11 mouse cellular contexts compared by ENCODE assay signal in genomic region chr7:70336571-70337240, GRCm38 (mm10). TPM values are rescaled to one million over a fixed set of nuclear protein-coding genes. Genes with fewer than 3 reads are reported as not detected.
DNase-seq lines count a peak whose midpoint lies in the region; ATAC-seq lines count a peak whose summit lies in the region.
"Had no signal": no experiment of that assay in that cellular context is flagged by ENCODE, and none has a peak within 500 bp of the region (broad histone marks: within the 10 kb centered on the region; RNA-seq: fewer than 3 reads in every experiment).

No protein-coding gene starts in this region.

- no peaks in the 10 kb centered on the region for H3K9me3 ChIP-seq in intestine, embryonic 14.5 days (ENCODE audit: control insufficient read depth, low read length)
- H3K9me3 ChIP-seq in intestine, embryonic 16.5 days (ENCODE audit: control insufficient read depth, low read length), result no peaks in the 10 kb centered on the region
- H3K9me3 ChIP-seq in hindbrain, embryonic 13.5 days, result no peaks in the 10 kb centered on the region
- no peaks in the 10 kb centered on the region for H3K9me3 ChIP-seq in neural tube, embryonic 11.5 days (ENCODE audit: control insufficient read depth, low read length)

- DNase-seq in intestine, embryonic 14.5 days (ENCODE audit: low spot score), result peak; percentile 55
- DNase-seq in embryo, embryonic 10.5 days (ENCODE audit: low spot score), result peak; percentile 49
- peak; percentile 27 for DNase-seq in neural tube, embryonic 11.5 days (ENCODE audit: low spot score)
- DNase-seq in frontal cortex, postnatal 10 days (ENCODE audit: low spot score in 2 of 2), result no peak
- no peak for DNase-seq in natural killer cell, adult 2 months (ENCODE audit: low spot score in 2 of 2)
- no peak for DNase-seq in gastrocnemius, postnatal 4 days (ENCODE audit: low spot score in 2 of 2)
- DNase-seq: B cell, adult 2 months had no signal

- no peaks in the 10 kb centered on the region; the same call in 1 of the 2 replicates for H3K36me3 ChIP-seq in intestine, embryonic 14.5 days (ENCODE audit: control insufficient read depth, insufficient read depth, low read length)
- no peaks in the 10 kb centered on the region for H3K36me3 ChIP-seq in intestine, embryonic 16.5 days (ENCODE audit: control insufficient read depth, insufficient read depth, low read length)
- no peaks in the 10 kb centered on the region for H3K36me3 ChIP-seq in hindbrain, embryonic 13.5 days
- no peaks in the 10 kb centered on the region for H3K36me3 ChIP-seq in neural tube, embryonic 11.5 days (ENCODE audit: control insufficient read depth, insufficient read depth, low read length)

- H3K4me3 ChIP-seq in intestine, embryonic 14.5 days (ENCODE audit: low read depth, low read length), result no peak overlapping the region
- H3K4me3 ChIP-seq in intestine, embryonic 16.5 days (ENCODE audit: low read length), result no peak overlapping the region
- H3K4me3 ChIP-seq in hindbrain, embryonic 13.5 days, result peak overlapping the region; percentile 34
- no peak overlapping the region for H3K4me3 ChIP-seq in neural tube, embryonic 11.5 days (ENCODE audit: low read depth, low read length)

- H3K4me1 ChIP-seq in intestine, embryonic 14.5 days (replicated peaks; ENCODE audit: control insufficient read depth, insufficient read depth, low read length), result peaks cover 10% of the 10 kb centered on the region; the same call in 1 of the 2 replicates
- H3K4me1 ChIP-seq in intestine, embryonic 16.5 days (ENCODE audit: control insufficient read depth, insufficient read depth, low read length), result peaks cover 16% of the 10 kb centered on the region
- peaks cover 44% of the 10 kb centered on the region for H3K4me1 ChIP-seq in hindbrain, embryonic 13.5 days (replicated peaks)
- peaks cover 20% of the 10 kb centered on the region for H3K4me1 ChIP-seq in neural tube, embryonic 11.5 days (ENCODE audit: control insufficient read depth, insufficient read depth, low read length)

- no peak overlapping the region for H3K27ac ChIP-seq in intestine, embryonic 14.5 days (ENCODE audit: low read depth)
- no peak overlapping the region for H3K27ac ChIP-seq in intestine, embryonic 16.5 days (ENCODE audit: low read length)
- peak overlapping the region; percentile 76 for H3K27ac ChIP-seq in hindbrain, embryonic 13.5 days
- H3K27ac ChIP-seq in neural tube, embryonic 11.5 days (ENCODE audit: low read depth, low read length), result no peak overlapping the region

- H3K27me3 ChIP-seq in intestine, embryonic 14.5 days (replicated peaks; ENCODE audit: control insufficient read depth, insufficient read depth, low read length), result peaks cover 62% of the 10 kb centered on the region
- peaks cover 52% of the 10 kb centered on the region for H3K27me3 ChIP-seq in intestine, embryonic 16.5 days (replicated peaks; ENCODE audit: control insufficient read depth, insufficient read depth, low read length)
- H3K27me3 ChIP-seq in hindbrain, embryonic 13.5 days, result peaks cover 96% of the 10 kb centered on the region
- peaks cover 66% of the 10 kb centered on the region for H3K27me3 ChIP-seq in neural tube, embryonic 11.5 days (ENCODE audit: control insufficient read depth, insufficient read depth, low read length)

- ATAC-seq in intestine, embryonic 14.5 days (replicated peaks; ENCODE audit: low FRiP score, low TSS enrichment, low read depth), result no peak
- ATAC-seq in intestine, embryonic 16.5 days, result no peak
- no peak for ATAC-seq in hindbrain, embryonic 13.5 days (ENCODE audit: low FRiP score)
- no peak for ATAC-seq in neural tube, embryonic 11.5 days (ENCODE audit: insufficient read depth, low FRiP score, low TSS enrichment)

- no peak overlapping the region for H3K9ac ChIP-seq in intestine, embryonic 14.5 days (ENCODE audit: low read length)
- no peak overlapping the region for H3K9ac ChIP-seq in intestine, embryonic 16.5 days (ENCODE audit: low read depth, low read length)
- peak overlapping the region; percentile 10; the same call in 1 of the 2 replicates for H3K9ac ChIP-seq in hindbrain, embryonic 13.5 days
- H3K9ac ChIP-seq in neural tube, embryonic 11.5 days (ENCODE audit: low read length), result no peak overlapping the region

- H3K4me2 ChIP-seq in intestine, embryonic 14.5 days (ENCODE audit: low read length), result no peak overlapping the region
- H3K4me2 ChIP-seq in intestine, embryonic 16.5 days (ENCODE audit: low read depth, low read length), result no peak overlapping the region
- peak overlapping the region; percentile 49 for H3K4me2 ChIP-seq in hindbrain, embryonic 13.5 days
- no peak overlapping the region for H3K4me2 ChIP-seq in neural tube, embryonic 11.5 days (ENCODE audit: low read depth)

- WGBS in intestine, embryonic 14.5 days, result 46% methylated on average over 13 of the region's 13 CpGs
- 53% methylated on average over 13 of the region's 13 CpGs for WGBS in intestine, embryonic 16.5 days
- WGBS in hindbrain, embryonic 13.5 days, result 13% methylated on average over 13 of the region's 13 CpGs
- 15% methylated on average over 13 of the region's 13 CpGs for WGBS in neural tube, embryonic 11.5 days

RNA-seq across cellular contexts. Expression of gene Nr2f2, which starts 29.8 kb away (rescaled TPM):
- polyA plus RNA-seq in intestine, embryonic 14.5 days (2014; fragmentation: Nextera tagmentation; extraction: Ambion mirVana), result 53.7 and 56.9 TPM in 2 replicates
- 22.2 and 24.6 TPM in 2 replicates for polyA plus RNA-seq in intestine, embryonic 16.5 days (2015; fragmentation: Nextera tagmentation; extraction: Ambion mirVana)
- 118 and 134 TPM in 2 replicates for polyA plus RNA-seq in hindbrain, embryonic 13.5 days (2015; fragmentation: Nextera tagmentation; extraction: Ambion mirVana)
- 88.5 and 95.9 TPM in 2 replicates for polyA plus RNA-seq in neural tube, embryonic 11.5 days (2014; fragmentation: Nextera tagmentation; extraction: Ambion mirVana)
- total RNA-seq in gastrocnemius, postnatal 4 days (2021), result 10 to 100 TPM; 42.6 to 52.1 TPM
- total RNA-seq: common myeloid progenitor, adult 5-6 weeks; hematopoietic stem cell, adult 5-6 weeks had no signal

Comparison
In these comparisons a context has a peak if more than half of its experiments do, and no peak if none do; other contexts are left out.
1. DNase-seq: peak in intestine, embryonic 14.5 days (single experiment), embryo, embryonic 10.5 days (single experiment) and neural tube, embryonic 11.5 days (single experiment); none in frontal cortex, postnatal 10 days (0 of 2), natural killer cell, adult 2 months (0 of 2) and gastrocnemius, postnatal 4 days (0 of 2).